Mouse (Mus musculus): Measurements from ENCODE around the gene Clpb. TPM values are rescaled to one million over a fixed set of nuclear protein-coding genes. Genes with fewer than 3 reads are reported as not detected.
A peak's percentile ranks its signal among the peaks of the same experiment; 100 is the strongest.

The Clpb gene
- polyA plus RNA-seq, 1 experiment from 2014 or later, result 21.1 TPM

DNA sequence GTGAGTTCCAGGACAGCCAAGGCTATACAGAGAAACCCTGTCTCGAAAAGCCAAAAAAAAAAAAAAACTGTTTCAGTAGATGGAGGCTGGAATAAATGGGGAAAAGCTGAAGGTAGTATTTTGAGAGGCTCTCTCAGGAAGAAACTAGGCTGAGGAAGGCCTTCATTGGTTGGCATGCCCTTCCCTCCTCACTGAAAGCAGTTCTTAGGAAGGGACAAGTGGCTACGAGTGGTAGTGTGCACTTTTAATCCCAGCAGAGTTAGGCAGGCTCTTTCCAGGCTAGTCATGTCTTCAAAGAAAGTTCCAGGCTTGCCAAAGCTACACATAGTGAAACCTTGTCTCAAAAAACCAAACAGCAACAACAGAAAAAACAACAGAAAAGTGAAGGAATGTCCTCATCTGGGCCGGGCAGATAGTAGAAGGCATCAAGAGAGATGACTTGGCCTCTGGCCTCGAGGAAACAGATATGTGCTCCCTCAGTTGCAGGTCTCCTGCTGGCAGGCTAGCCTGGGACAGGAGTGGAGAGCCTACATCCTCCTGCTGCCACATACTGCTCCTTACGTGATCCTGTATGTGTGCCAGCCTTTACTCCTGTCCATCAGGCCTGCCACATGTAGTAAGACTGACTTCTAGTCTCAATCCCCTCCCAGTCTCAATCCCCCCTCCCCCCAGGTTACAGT, 8.3 kb downstream of the Clpb start:
- no peaks in the 10 kb centered on the region for H3K36me3 ChIP-seq (ENCODE audit: insufficient read depth, low read length)
- H3K4me2 ChIP-seq (replicated peaks; ENCODE audit: low read depth, low read length), result no peak overlapping the region
- TF ChIP-seq CTCF (IDR thresholded peaks at IDR 0.05) (no peak), EP300 (IDR thresholded peaks at IDR 0.05) (no peak)
- H3K9me3 ChIP-seq (ENCODE audit: low read length), result no peaks in the 10 kb centered on the region
- no peaks in the 10 kb centered on the region for H3K27me3 ChIP-seq (replicated peaks; ENCODE audit: insufficient read depth, low read length)
- H3K4me1 ChIP-seq (ENCODE audit: insufficient read depth, low read depth, low read length), result no peaks in the 10 kb centered on the region; the same call in 1 of the 2 replicates
- no peak overlapping the region for H3K9ac ChIP-seq (replicated peaks; ENCODE audit: low read depth)
- ATAC-seq (peak; percentile 59), DNase-seq (ENCODE audit: low spot score) (peak; percentile 74)
- WGBS, result 57% methylated on average over 5 of the region's 5 CpGs
- no peak overlapping the region for H3K4me3 ChIP-seq (ENCODE audit: low read depth, low read length)
- 0 out of 2 replicates have a peak overlapping the region, but pooled peaks have one; percentile 23 for H3K27ac ChIP-seq (ENCODE audit: low read length)

DNA sequence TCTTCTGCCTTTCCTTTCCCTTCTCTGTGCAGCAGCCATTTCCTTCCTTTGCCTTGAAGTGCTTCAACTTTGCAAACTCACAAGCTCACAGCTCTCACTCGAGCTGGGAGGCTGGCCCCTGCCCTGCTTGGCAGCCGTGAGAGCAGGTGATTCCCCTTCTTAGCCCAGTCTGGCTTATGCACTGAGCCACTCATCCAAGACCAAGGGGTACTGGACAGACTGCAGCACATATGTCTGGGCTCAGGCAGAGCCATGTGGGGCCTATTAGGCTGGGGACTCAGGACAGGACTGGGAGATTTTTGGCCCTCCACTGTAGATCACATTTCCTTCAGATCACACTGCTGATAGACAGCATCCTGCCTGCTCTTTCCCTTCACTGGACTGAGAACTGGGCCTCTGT, 10.1 kb downstream of the Clpb start:
- WGBS, result 20% methylated on average over 2 of the region's 2 CpGs
- no peak overlapping the region for H3K4me2 ChIP-seq (replicated peaks; ENCODE audit: low read depth, low read length)
- peak; percentile 70 for DNase-seq (ENCODE audit: low spot score)
- no peak for TF ChIP-seq EP300 (IDR thresholded peaks at IDR 0.05)
- TF ChIP-seq CTCF (IDR thresholded peaks at IDR 0.05), result no peak
- H3K27me3 ChIP-seq (replicated peaks; ENCODE audit: insufficient read depth, low read length), result no peaks in the 10 kb centered on the region
- H3K9ac ChIP-seq (replicated peaks; ENCODE audit: low read depth), result no peak overlapping the region
- no peaks in the 10 kb centered on the region for H3K36me3 ChIP-seq (ENCODE audit: insufficient read depth, low read length)
- peak; percentile 71 for ATAC-seq
- H3K4me3 ChIP-seq (ENCODE audit: low read depth, low read length), result no peak overlapping the region
- H3K27ac ChIP-seq (ENCODE audit: low read length), result peak overlapping the region; percentile 16
- H3K4me1 ChIP-seq (ENCODE audit: insufficient read depth, low read depth, low read length), result no peaks in the 10 kb centered on the region; the same call in 1 of the 2 replicates
- no peaks in the 10 kb centered on the region for H3K9me3 ChIP-seq (ENCODE audit: low read length)

DNA sequence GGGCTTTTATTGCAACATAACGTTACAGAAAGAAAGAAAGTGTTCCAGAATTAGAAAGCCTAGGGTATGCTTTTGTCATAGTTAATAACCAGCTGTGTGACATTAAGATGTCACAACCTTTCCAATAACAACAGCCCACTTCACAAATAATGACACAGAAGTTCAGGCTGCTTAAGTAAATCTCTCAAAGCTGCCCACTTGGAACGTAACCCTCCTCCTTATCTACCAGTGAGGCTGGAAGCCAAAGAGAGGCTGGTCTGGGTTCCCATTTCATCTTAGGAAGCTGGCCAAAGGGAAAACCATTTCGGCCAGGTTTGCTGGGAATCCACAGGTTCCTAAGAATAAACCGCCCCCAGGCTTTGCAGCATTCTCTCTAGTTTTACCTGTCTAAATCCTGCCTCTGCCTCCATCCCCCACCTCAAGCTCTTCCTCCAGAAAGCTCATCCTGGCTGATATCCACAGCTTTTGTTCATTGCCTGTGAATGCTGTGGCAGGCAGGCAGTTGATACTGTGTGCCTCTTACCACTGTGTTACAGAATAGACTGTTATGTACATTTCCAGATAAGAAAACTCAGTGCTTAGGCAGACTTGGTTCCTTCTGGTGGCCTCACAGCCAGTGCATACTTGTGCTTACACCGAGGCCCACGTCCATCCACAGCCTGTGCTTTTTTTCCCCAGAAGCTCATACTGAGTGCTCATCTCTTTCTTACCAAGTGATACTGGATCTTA, 12.8 kb downstream of the Clpb start:
- Histone ChIP-seq H3K27ac (ENCODE audit: low read length) (peak overlapping the region; percentile 65), H3K36me3 (ENCODE audit: insufficient read depth, low read length) (no peaks in the 10 kb centered on the region), H3K9ac (replicated peaks; ENCODE audit: low read depth) (no peak overlapping the region), H3K4me1 (ENCODE audit: insufficient read depth, low read depth, low read length) (no peaks in the 10 kb centered on the region; the same call in 1 of the 2 replicates), H3K4me2 (replicated peaks; ENCODE audit: low read depth, low read length) (no peak overlapping the region), H3K27me3 (replicated peaks; ENCODE audit: insufficient read depth, low read length) (no peaks in the 10 kb centered on the region), H3K4me3 (ENCODE audit: low read depth, low read length) (no peak overlapping the region), H3K9me3 (ENCODE audit: low read length) (no peaks in the 10 kb centered on the region)
- DNase-seq (ENCODE audit: low spot score) (peak; percentile 71), ATAC-seq (peak; percentile 63)
- WGBS, result 33% methylated on average over 6 of the region's 6 CpGs
- TF ChIP-seq CTCF (IDR thresholded peaks at IDR 0.05) (no peak), EP300 (IDR thresholded peaks at IDR 0.05) (peak; percentile 54)

DNA sequence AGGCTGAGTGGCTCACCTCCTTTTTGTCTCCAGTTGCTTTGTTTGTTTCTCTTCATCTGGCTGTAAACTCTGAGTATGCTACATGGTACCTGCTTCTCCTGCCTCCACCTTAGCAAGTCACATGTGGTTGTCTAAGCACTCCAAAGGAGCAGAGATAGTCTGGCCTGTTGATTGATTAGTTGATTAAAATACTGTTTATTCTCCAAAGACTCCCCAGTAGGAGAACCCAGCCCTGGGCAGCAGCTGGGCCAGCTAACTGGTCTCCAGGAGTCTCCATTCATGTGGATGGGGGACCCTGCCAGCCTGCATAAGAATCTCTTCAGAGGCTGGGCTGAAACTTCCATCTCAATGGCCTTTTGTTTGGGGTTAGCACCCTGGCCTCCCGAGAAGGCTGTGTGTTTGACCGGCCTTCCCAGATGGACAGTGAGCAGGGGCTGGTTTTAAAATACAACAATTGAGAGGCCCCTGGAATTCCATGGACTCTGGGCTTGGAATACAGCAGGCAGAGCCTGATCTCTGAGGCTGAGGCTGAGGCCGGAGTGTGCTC, 13.4 kb downstream of the Clpb start:
- no peaks in the 10 kb centered on the region for H3K36me3 ChIP-seq (ENCODE audit: insufficient read depth, low read length)
- no peak overlapping the region for H3K4me2 ChIP-seq (replicated peaks; ENCODE audit: low read depth, low read length)
- H3K4me1 ChIP-seq (ENCODE audit: insufficient read depth, low read depth, low read length), result no peaks in the 10 kb centered on the region; the same call in 1 of the 2 replicates
- 42% methylated on average over 3 of the region's 3 CpGs for WGBS
- no peak overlapping the region for H3K9ac ChIP-seq (replicated peaks; ENCODE audit: low read depth)
- TF ChIP-seq EP300 (IDR thresholded peaks at IDR 0.05) (no peak), CTCF (IDR thresholded peaks at IDR 0.05) (no peak)
- ATAC-seq (no peak), DNase-seq (ENCODE audit: low spot score) (no peak)
- peak overlapping the region; percentile 65 for H3K27ac ChIP-seq (ENCODE audit: low read length)
- no peaks in the 10 kb centered on the region for H3K9me3 ChIP-seq (ENCODE audit: low read length)
- no peaks in the 10 kb centered on the region for H3K27me3 ChIP-seq (replicated peaks; ENCODE audit: insufficient read depth, low read length)
- H3K4me3 ChIP-seq (ENCODE audit: low read depth, low read length), result no peak overlapping the region

DNA sequence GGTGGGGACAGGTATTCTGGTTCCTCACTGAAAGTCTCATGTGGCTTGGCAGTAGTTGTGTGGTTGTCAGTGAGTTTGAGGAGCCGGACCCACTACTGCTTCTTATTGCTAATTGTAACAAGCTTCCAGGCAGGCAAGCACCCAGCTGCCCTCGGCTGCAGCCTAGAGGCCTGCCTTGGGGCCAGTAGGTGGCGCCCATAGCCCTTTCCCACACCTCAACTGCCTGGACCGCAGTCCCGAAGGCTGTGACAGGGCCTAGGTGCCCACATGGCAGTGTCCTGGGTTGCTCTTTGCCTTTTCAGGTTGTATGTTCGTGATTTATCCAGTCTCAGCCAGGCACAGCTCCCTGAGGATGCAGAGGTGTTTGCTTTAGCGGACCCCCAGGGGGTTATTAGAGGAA, 16.2 kb downstream of the Clpb start:
- TF ChIP-seq CTCF (IDR thresholded peaks at IDR 0.05) (peak; percentile 91), EP300 (IDR thresholded peaks at IDR 0.05) (no peak)
- 19% methylated on average over 7 of the region's 7 CpGs for WGBS
- Histone ChIP-seq H3K27me3 (replicated peaks; ENCODE audit: insufficient read depth, low read length) (no peaks in the 10 kb centered on the region), H3K36me3 (ENCODE audit: insufficient read depth, low read length) (no peaks in the 10 kb centered on the region), H3K4me2 (replicated peaks; ENCODE audit: low read depth, low read length) (no peak overlapping the region), H3K4me3 (ENCODE audit: low read depth, low read length) (no peak overlapping the region), H3K27ac (ENCODE audit: low read length) (no peak overlapping the region), H3K9me3 (ENCODE audit: low read length) (no peaks in the 10 kb centered on the region), H3K4me1 (ENCODE audit: insufficient read depth, low read depth, low read length) (no peaks in the 10 kb centered on the region), H3K9ac (replicated peaks; ENCODE audit: low read depth) (no peak overlapping the region)
- ATAC-seq (peak; percentile 86), DNase-seq (ENCODE audit: low spot score) (peak; percentile 81)

DNA sequence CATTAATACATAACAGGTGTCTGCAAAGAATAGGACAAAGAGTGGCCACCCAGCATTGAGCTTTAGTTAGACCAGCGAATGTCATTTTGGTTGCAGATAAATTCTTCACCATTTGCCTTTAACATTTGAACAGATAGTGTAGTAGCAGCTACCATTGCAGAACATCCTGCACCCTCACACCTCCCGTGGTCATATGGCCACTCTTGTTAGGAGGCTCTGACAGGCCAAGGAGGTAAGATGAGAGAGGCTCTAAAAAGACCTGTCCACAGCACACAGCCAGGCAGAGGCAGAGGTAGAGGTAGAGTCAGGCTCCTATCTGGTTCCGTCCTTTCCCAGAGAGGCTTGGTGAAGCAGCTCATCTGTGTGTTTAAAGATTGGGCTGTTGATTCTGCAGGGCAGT, 17.5 kb downstream of the Clpb start:
- TF ChIP-seq EP300 (IDR thresholded peaks at IDR 0.05) (no peak), CTCF (IDR thresholded peaks at IDR 0.05) (no peak)
- ATAC-seq (no peak), DNase-seq (ENCODE audit: low spot score) (no peak)
- WGBS, result 78% methylated on average over 3 of the region's 3 CpGs
- no peak overlapping the region for H3K27ac ChIP-seq (ENCODE audit: low read length)
- no peak overlapping the region for H3K4me2 ChIP-seq (replicated peaks; ENCODE audit: low read depth, low read length)
- no peaks in the 10 kb centered on the region for H3K9me3 ChIP-seq (ENCODE audit: low read length)
- H3K4me3 ChIP-seq (ENCODE audit: low read depth, low read length), result no peak overlapping the region
- no peaks in the 10 kb centered on the region for H3K27me3 ChIP-seq (replicated peaks; ENCODE audit: insufficient read depth, low read length)
- H3K36me3 ChIP-seq (ENCODE audit: insufficient read depth, low read length), result no peaks in the 10 kb centered on the region
- no peak overlapping the region for H3K9ac ChIP-seq (replicated peaks; ENCODE audit: low read depth)
- no peaks in the 10 kb centered on the region for H3K4me1 ChIP-seq (ENCODE audit: insufficient read depth, low read depth, low read length)

Measured in lung, postnatal 0 days (tissue).